Mouse (Mus musculus): ENCODE data around the gene Matk.

The Matk gene

GRCm38 (mm10) chr10:81304597-81305238 is 52.0 kb downstream of the Matk start:
- no peak for DNase-seq (ENCODE audit: low spot score)

- DNase-seq (ENCODE audit: low spot score): no peak
These were observed 52.9 kb downstream of the Matk start for GRCm38 (mm10) chr10:81305663-81306062.

GRCm38 (mm10) chr10:81306173-81306668 is 53.5 kb downstream of the Matk start:
- DNase-seq (ENCODE audit: low spot score): no peak

GRCm38 (mm10) chr10:81306837-81307682 is 54.3 kb downstream of the Matk start:
- no peak for DNase-seq (ENCODE audit: low spot score)

- no peak for DNase-seq (ENCODE audit: low spot score)
These were observed 56.8 kb downstream of the Matk start for GRCm38 (mm10) chr10:81309571-81309970.

All from ovary, postnatal 14 days (tissue).